Mouse (Mus musculus) gastrocnemius, adult 2 months (tissue): ENCODE measurements around the gene Cs. TPM values are rescaled to one million over a fixed set of nuclear protein-coding genes. Genes with fewer than 3 reads are reported as not detected.

ENCODE experiments used
- DNase-seq: peaks from one replicate; pipeline ENCODE4 v3.0.0; 2022
- H3K27ac ChIP-seq: fragments of 200-600 bp; 2 replicates; pipeline ENCODE4 v1.8.1; 2022; ENCODE audit warnings: mild to moderate bottlenecking
- H3K4me3 ChIP-seq: fragments of 200-600 bp; 2 replicates; pipeline ENCODE4 v1.8.1; 2022; ENCODE audit warnings: mild to moderate bottlenecking, moderate library complexity
- CTCF ChIP-seq: fragments of 200-600 bp; IDR thresholded peaks from 2 replicates; pipeline ENCODE4 v1.8.1; 2022; ENCODE audit warnings: antibody characterized with exemption, mild to moderate bottlenecking, moderate library complexity
- intact Hi-C: fragments of 180-260 bp; cut with DNase I; formaldehyde crosslinking; loops from one replicate; pipeline ENCODE4 v1.15.1; 2025
- total RNA-seq, 2 experiments: library from RNA; stranded (reverse); gene quantifications; 2 replicates each; pipeline ENCODE4 v1.2.3; 2021

The Cs gene
- total RNA-seq, 2 experiments from 2014 or later, result 541 to 658 TPM

GRCm38 (mm10) chr10:128338948-128339347 lies 1.4 kb downstream of the Cs start:
- intact Hi-C loops, result loop anchor here (5.0 kb wide), 1 partner anchor 38 kb away; the partner anchor contains the start of gene Ankrd52
- no peak for TF ChIP-seq CTCF
- Histone ChIP-seq H3K27ac (peak overlapping the region; percentile 97), H3K4me3 (peak overlapping the region; percentile 74)
- DNase-seq, result peak; percentile 55

DNA sequence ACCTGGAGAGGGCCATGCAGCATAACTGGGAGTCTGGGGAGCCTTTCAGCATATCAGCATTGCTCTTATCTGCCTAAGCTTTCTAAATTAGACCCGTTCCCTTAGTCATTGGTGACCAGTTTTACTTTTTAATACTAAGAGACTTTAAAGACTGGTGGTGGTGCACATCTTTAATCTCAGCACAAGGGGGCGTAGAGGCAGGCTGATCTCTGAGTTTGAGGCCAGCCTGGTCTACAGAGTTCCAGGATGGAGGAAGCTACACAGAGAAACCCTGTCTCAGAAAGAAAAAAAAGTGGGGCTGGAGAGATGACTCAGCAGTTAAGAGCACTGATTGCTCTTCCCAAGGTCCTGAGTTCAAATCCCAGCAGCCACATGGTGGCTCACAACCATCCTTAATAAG lies 2.7 kb downstream of the Cs start:
- peak overlapping the region; percentile 97 for H3K27ac ChIP-seq
- no peak for DNase-seq
- peak overlapping the region; percentile 74 for H3K4me3 ChIP-seq
- intact Hi-C loops, result no loop called here
- TF ChIP-seq CTCF, result peak; percentile 23; the same call in 1 of the 2 replicates

DNA sequence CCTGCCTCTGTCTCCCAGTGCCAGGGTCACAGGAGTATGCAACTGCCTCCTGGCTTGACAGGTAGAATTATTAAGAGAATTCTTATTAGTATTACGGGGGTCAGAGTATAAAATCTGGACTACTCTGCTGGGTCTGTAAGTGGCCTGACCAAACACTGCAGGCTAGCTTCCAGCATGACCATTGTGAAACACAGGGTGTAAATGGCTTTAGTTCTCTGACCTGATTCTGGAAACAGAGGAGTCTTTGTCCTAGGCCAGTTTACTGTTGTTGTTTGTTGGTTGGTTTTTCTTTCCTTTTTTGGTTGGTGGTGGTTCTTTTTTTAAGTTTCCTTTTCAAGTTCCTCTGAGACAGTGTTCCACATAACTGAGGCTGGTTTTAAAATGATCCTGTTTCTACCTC lies 5.9 kb downstream of the Cs start:
- no peak for TF ChIP-seq CTCF
- Histone ChIP-seq H3K27ac (peak overlapping the region; percentile 84), H3K4me3 (0 out of 2 replicates have a peak overlapping the region, but pooled peaks have one; percentile 15)
- intact Hi-C loops, result no loop called here
- DNase-seq, result no peak

- DNase-seq, result peak; percentile 86
- peak overlapping the region; percentile 84 for H3K27ac ChIP-seq
- H3K4me3 ChIP-seq, result peak overlapping the region; percentile 53
- intact Hi-C loops, result no loop called here
- TF ChIP-seq CTCF, result no peak
Observed at GRCm38 (mm10) chr10:128344568-128345275, 7.2 kb downstream of the Cs start.

DNA sequence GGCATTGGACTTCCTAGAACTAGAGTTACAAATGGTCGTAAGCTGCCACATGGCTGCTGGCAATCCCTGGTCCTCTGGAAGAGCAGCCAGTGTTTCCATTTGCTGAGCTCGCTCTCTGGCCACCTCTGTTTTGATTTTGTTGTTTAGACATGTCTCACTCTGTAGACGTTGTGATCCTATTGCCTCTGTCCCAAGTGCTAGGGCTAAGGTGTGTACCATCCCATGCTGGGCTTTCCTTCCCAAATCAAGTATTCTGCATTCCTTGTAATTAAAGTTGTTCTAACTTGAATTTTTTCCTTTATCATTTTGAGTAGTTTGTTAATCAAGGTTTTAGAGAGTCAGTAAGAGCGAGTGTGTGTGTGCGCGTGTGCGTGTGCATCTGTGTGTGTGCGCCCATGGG lies 10.0 kb downstream of the Cs start:
- Histone ChIP-seq H3K4me3 (no peak overlapping the region), H3K27ac (peak overlapping the region; percentile 48)
- DNase-seq, result no peak
- no peak for TF ChIP-seq CTCF
- intact Hi-C loops, result no loop called here

GRCm38 (mm10) chr10:128358796-128359195 lies 21.3 kb downstream of the Cs start:
- H3K27ac ChIP-seq, result peak overlapping the region; percentile 96
- peak; percentile 71 for TF ChIP-seq CTCF
- no peak overlapping the region for H3K4me3 ChIP-seq
- DNase-seq, result peak; percentile 57
- intact Hi-C loops, result no loop called here

- Histone ChIP-seq H3K4me3 (no peak overlapping the region), H3K27ac (peak overlapping the region; percentile 96)
- TF ChIP-seq CTCF, result no peak
- DNase-seq, result no peak
- intact Hi-C loops, result no loop called here
Observed at GRCm38 (mm10) chr10:128359226-128359625, 21.7 kb downstream of the Cs start.

DNA sequence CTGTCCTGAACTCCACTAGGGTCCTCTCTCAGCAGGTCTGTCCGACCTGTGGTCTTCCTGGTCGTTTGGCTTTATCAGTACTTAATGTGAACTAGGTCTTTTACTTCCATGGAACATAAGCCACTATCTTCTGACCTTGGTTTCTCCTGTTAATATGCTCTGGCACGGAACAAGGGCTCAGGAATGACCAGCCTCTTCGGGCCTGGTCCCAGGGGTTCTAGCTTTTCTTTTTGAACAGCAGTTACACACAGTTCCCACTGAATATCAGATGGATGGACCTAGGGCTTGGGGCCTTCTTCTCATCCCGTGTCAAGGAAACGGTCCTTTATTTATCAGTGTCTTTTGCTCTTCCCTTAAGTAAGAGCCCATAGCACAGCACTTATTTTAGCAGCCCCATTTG lies 24.3 kb downstream of the Cs start:
- Histone ChIP-seq H3K4me3 (peak overlapping the region; percentile 47; the same call in 1 of the 2 replicates), H3K27ac (peak overlapping the region; percentile 96)
- DNase-seq, result no peak
- intact Hi-C loops, result no loop called here
- TF ChIP-seq CTCF, result no peak

DNA sequence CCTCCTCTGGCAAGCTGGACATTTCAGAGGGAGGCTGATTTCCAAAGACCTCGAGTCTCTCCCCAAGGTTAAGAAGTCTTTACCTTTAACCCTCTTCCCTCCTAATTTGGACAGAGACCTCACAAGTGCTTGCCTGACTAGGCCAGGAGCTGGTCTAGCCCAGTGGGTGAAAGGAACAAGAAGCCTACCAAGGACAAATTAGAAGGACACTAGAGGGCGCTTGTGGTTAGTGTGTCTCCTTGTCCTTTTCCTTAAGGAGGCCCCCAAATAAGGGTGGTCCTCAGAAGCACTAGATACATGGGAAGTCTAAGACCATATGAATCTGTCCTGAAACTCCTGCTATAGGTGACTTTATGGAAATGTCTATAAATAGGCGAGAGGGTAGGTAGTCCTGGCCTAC lies 25.0 kb downstream of the Cs start:
- peak; percentile 63 for TF ChIP-seq CTCF
- Histone ChIP-seq H3K4me3 (peak overlapping the region; percentile 47), H3K27ac (peak overlapping the region; percentile 96)
- no peak for DNase-seq
- intact Hi-C loops, result no loop called here

DNA sequence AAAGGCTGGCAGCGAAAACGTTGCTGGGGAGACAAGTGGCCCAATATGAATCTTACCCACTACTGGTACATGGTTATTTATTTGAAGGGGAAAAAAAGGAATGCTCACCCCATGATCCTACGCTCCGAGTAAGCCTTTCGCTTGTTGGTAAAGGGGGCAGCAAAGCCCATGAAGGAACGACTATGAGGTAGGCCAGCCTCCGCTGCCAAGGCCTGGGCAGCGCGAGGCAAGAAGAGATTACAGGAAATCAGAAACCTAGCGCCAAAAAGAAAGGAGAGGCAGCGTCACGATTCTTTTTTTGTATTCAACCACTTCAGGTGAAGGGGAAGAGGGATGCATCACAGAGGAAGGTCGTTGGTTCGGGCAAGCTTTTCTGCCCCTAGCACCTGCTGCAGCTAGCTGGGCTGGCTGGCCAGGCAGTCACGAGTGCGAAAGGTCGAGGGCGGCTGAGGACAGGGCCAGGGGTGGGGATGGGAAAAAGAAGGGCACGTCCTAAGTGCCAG lies 30.4 kb downstream of the Cs start:
- DNase-seq, result peak; percentile 93
- intact Hi-C loops, result no loop called here

GRCm38 (mm10) chr10:128368402-128369217 lies 31.1 kb downstream of the Cs start, which contains the start of gene Coq10a:
Coq10a (minus strand) TSS chr10:128368997.
- intact Hi-C loops, result no loop called here
- DNase-seq, result peak; percentile 96
- Histone ChIP-seq H3K4me3 (peak within 1 kb of the TSS; percentile 89), H3K27ac (peak within 1 kb of the TSS; percentile 96)
- no peak for TF ChIP-seq CTCF

More for the DNA sequence above, 30.4 kb downstream of the Cs start:
- no peak for TF ChIP-seq CTCF
- peak overlapping the region; percentile 96 for H3K27ac ChIP-seq
- peak overlapping the region; percentile 89 for H3K4me3 ChIP-seq

DNA sequence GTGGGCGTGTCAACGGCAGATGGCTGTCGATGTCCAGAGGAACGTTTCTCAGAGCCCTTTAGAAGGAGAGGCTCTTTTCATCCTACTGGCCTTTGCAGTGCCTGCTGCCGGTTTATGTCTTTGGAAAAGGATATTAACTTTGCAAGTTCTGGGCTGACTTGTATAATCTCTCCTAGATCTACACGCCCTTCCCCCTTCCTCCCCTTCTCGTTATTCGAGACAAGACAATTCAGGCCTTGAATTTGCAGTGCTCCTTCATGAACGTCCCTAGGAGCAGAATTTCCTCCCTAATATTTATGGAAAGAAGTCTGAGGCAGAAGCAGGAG lies 31.6 kb downstream of the Cs start:
- intact Hi-C loops, result no loop called here
- H3K4me3 ChIP-seq, result peak overlapping the region; percentile 89
- no peak for DNase-seq
- TF ChIP-seq CTCF, result no peak
- H3K27ac ChIP-seq, result peak overlapping the region; percentile 96

- intact Hi-C loops, result no loop called here
Observed at GRCm38 (mm10) chr10:128369599-128369998, 32.1 kb downstream of the Cs start.

More at GRCm38 (mm10) chr10:128369599-128369998, 32.1 kb downstream of the Cs start:
- no peak for TF ChIP-seq CTCF
- no peak for DNase-seq
- Histone ChIP-seq H3K4me3 (peak overlapping the region; percentile 89), H3K27ac (peak overlapping the region; percentile 96)
